Mouse (Mus musculus): ENCODE results near the gene Ccdc12.

Gene Ccdc12

DNA sequence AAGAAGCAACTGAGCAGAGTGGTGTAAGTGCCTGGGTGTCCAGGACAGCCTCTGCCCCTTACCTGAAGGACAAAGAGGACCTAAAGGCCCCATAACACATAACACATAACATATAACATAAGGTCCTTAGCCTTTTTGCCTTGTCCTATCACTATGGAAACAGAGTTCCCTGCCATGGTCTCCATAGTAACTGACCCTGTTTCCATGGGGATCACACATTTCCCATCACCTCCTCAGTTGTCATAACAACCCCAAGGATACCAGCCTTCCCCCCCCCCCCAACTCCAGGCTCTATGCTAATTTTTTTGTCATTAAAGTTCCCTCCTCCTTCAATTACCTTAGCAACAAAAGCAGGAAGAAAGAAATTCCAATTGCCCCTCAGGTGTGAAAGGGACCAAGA is 6.5 kb upstream of the Ccdc12 start:
- DNase-seq = no peak

DNA sequence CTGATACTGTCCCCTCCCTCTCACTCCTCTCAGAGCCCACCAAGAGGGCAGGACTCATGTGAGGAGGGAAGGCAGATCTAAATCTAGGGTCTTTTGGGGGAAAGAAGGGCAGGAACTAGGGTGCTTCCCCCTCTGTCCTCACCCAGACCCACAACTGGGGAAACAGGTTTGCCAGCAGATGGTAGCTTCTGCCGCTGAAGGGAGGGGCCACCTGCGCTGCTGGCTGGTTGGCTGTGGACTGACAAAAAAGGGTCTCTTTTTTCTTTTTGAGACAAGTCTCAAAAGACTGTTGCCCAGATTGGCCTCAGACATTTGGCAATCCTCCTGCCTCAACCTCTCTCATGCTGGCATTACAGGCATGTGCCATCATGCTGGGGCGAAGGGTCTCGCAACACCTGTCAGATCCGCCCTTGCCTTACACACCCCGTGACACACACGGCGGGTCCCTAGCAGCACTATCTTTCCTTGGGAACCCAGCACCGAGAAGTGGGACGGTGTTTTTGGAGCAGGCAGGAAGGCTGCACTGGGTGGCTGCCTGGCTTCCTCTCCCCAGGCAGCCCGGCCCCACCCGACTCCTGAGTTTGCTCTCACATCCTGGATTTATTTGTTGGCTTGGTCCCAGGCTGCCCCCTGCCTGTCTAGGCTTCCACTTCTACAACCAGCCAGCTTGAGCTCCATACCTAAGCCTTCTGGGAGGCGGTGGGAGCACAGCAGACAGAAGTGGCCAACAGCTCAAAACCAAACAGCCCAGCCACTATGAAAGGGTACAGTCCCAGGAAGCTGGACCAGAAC is 4.2 kb upstream of the Ccdc12 start:
- no peak for DNase-seq

DNA sequence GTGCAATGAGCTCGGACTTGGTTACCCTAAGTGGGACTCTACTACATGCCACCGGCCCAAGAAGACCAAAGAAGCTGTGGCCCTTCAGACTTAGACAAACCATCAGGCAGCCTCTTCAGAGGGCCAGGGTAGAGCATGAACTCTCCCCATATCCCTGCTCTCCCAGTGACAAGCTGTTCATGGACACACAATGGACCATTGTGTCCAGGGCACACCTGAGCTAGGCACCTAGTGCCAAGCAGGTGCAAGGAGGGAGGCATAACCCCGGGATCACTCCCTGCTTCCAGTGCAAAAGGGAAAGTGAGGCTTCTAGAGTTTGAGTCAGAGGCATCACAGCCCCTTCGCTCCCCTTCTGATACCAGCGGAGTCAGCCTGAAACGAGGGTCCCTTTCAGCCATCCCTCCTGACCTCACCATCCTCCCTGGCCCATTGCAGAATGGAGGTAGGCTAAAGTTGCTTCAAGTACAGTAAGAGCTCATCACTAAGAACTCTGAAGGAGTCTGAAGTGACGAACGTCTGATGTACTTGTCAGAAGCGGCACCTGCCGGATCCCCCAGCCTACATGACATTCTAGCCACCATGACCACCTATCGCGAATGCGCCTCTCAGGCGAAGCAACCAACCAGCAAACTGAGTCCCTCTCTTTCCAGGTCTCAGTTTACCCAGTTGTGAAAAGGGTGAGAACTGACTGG is 3.2 kb upstream of the Ccdc12 start:
- no peak for DNase-seq

DNA sequence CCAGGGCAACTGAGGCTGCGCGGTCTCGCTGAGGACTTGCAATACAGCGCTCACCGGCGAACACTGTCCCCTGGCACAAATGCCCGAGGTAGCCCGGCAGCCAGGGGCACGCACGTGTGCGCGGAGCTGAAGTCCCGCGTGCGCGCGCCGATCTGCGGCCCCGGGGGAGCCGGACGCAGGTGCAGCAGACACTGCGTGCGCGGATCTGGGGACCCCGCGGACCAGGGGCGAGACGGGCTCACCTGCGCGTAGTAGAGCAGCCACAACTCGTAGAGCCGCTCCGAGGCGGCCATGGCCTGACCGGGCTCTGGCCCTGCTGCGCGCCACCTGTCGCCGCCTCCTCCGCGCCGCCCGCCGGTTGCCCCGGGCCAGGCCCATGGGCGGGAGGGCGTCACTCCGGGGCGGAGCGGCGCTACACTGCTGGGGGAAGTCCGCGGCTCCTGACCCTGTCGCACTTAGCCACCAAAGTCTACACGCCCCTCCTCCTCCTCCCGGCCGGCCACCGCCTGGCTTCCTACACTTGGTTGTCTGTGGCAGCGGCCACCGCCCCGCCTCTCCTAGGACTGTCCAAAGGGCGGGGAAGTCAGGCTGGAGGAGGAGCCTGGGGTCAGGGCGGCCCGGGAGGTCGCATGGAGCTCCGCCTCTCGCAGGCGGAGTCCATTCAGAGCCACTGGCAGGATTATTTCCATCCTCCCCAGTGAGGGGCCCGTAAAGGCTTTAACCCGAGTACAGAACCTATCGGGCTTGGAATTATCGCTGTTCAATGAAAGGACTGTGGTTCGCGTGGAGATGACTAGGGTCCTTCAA is 2.4 kb upstream of the Ccdc12 start, which contains the start of gene Nbeal2:
Gene Nbeal2, minus strand, starts transcription at position 507 of the 807 bp plus-strand sequence.
- peak; percentile 55 for DNase-seq

DNA sequence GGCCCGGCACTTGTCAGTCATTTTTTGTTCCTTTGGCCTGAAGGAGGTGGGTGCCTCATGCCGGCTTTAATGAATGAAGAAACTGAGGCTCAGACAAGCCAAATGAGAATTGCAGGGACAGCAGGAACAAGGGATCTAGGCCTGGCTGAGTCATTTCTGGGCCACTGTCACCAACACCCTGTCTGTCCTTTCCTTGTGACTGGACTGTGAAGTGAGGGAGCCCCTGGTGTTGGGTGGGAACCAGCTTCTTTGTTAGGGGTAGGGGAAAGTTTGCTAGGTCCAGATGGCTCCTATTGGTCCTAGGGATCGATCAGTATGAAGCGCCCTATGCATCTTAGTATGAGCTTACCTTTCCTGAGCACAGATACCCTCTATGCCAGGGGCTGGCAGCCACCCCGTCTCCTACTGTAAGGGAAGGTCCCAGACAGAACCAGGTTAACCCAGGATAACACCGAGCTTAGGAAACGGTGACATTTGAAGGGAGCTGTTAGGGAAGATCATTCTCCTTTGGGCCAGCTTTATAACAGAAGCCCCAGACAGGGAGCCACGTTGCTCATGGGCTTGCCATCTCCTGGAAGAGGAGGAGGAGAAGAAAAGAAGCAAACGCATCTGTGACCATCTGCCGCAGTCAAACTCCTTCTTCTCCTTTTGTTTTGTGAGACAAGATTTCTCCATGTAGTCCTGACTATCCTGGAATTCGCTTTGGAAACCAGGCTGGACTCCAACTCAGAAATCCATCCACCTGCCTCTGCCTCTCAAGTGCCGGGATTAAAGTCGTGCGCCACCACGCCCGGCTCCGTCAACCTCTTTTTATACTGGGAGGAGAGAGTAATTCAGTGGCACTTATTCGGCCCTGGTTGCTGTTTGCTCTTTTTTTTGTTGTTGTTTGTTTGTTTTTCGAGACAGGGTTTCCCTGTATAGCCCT is 1.3 kb upstream of the Ccdc12 start:
- DNase-seq = no peak

DNA sequence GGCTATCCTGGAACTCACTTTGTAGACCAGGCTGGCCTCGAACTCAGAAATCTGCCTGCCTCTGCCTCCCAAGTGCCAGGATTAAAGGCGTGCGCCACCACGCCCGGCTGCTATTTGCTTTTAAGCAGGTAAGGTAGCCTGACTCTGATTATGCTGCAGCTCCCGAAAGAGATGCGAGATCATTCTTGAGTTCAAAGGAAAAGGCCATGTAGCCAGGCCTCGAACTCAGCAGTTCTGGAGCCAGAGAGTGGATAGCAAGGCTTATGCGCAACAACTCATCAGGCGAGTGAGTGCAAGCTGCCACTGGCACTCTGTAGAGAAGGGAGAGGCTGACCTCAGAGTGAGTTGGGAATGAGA is 674 bp upstream of the Ccdc12 start:
- DNase-seq = no peak

DNA sequence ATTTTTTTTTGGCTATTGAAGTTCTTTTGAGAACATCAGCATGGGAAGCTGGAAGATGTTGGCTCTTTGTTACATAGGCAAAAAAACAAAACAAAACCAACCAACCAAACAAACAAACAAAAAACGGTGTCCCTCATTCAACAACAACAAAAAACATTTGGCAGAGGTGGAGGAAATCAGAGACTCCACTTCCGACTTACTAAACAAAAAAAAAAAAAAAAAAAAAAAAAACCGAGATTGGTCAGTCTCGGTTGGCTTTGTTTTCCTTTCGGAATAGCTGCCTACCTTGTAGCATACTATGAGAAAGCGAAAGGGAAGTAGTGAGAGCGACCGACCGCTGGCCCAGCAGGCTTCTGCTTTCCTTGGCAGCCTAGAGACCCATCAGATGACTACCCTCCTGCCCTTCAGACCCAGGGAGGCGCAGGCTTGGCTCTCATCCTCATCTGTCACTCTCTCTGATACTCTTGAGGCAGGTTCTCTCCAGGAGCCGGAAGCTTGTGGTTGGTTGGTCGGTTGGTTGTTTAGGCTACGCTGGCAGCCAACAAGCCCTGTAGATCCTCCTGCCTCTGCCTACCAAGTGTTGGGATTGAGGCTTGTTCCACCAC is 1.3 kb downstream of the Ccdc12 start:
- no peak for DNase-seq

DNA sequence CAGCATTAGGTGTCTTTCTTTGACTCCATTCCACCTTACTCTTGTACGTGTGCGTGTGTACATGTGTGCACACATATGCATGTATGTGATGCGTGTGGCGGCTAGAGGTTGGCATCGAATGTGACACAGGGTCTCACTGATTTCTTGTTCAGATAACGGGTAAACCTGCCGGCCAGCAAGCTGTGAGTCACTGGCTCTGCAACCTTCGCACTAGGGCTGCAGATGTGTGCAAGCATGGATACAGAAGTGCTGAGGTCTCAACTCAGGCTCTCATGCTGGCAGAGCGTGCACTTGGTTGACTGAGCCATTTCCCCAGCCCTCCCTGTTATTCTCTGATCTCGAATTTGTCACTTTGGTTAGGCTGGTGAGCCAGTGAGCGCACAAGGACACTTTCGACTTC is 3.2 kb downstream of the Ccdc12 start:
- no peak for DNase-seq

DNA sequence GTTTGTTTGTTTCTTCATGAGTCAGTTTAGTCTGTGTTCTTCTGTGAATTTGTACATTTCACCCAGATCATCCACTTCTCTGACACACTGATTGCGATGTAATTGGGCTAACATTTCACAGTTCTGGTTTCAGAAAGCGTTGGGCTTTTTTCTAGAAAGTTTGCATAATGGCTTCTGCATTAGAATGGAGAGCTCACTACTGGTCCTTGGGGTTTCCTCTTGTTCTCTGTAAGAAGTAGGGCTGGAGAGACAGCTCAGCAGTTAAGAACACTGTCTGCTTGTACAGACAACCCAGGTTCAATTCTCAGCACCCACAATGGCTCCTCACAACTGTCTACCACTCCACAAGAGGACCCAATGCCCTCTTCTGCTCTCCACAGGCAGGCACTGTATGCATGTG is 3.9 kb downstream of the Ccdc12 start:
- no peak for DNase-seq

DNA sequence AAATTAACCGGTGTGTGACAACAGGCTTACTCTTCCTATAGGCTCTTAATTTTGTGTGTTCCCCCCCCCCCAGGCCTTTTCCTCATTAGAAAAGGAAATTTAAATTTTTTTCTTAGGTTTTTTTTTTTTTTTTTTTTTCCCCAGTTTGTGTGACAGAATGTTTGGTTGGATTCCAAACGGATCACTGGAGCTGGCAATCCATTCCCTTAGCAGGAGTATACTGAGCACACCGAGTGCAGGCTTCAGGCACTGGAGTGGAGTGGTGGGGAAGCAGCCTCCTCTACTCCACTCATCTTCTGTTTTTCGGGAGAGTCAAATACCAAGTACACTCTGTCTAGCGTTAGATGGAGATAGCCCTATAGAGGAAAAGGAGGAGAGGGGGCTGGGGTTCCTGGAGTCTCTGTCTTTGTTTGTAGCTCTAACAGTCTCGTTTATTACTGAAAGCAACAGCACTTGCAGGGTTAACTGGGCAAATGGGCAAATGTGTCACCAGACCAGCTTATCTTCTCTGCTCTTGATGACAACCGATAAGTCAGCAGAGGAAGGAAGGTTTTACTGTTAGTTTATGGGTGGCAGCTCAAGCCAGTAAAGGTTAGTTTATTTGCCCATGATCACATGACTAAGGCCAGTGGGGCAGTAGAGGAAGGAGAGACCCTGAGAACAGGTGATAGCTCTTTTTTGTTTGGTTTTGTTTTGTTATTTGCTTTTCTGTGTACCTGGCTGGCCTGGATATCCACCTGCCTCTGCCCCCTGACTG is 4.7 kb downstream of the Ccdc12 start:
- DNase-seq = no peak

DNA sequence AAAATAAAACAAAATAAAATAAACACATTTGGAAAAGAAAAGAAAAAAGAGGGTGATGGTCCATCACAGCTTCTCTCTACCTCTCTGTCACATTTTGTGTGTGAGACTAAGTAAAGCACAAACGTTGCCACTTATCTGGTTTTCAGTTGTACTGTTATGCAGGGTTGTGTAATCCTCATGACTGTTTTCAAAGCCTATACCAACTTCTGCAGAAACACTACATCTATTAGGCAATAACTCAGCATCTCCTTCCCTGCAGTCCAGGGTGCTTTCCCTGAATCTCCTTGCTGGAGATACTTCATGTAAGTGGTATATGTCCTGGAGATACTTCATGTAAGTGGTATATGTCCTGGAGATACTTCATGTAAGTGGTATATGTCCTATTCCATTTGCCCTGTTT is 6.5 kb downstream of the Ccdc12 start:
- no peak for DNase-seq

DNA sequence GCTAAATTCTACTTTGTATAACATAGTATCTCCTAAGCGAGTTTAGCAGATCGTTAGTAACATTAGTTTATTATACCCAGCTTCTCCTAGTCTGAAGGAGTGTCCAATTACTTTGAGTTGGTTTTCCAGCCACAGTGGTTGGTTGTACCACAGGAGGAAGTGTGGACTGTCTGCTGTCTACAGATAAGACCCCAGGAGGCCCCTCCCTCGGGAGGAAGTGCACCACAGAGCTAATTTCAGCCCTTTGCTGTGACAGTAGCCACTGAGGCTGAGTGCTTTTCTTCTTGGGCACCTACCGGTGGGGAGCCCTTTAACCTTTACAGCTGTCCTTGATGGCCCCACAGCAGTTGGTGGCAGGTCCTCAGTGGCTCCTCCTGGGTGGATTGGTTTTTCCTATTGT is 9.6 kb downstream of the Ccdc12 start:
- DNase-seq = no peak

DNA sequence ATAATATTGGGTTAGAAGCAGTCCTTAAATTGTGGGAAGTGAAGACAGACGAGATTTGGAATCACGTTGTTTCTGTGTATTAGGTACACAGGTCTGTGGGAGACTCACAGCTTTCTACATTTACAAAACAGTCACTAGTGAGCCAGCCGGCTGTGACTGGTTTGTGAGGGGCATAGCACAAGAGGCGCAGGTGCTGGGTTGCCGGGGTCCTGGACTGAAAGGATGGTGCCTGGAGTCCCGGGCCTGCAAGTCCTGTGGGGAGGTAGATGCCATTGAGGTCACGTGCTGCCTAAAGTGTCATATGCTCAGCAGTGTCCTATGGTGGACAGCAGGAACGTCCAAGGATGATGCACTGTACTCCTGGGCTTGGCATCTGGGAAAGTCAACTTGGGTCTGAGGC is 10.1 kb downstream of the Ccdc12 start:
- DNase-seq = no peak

DNA sequence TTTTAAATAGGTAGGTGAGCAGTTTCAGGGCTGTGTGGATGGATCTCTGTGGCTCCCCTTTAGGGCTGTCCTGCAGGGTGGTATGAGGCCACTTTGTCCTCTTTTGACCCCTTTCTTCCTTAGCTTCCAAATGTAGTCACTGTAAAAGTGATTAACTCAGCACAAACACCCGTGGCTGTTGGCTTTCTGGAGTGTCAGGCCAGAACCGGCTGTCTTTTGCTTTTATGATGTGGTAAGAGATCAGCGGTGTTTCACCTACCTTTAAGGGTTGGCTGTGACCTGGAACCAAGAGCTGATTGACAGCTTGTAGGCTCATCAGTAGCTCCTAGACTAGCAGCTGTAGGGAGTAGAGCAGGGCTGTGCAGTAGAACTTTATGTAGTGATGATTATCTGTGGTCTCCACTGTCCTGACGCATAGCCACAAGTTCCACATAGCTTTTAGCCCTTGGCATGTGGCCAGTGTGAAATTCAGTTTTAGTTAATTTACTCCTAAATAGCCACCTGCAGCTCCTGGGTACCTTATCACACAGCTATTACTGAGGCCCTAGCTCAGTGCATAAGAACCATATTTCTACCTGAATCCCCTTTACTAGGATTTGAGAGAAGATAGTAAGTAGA is 11.0 kb downstream of the Ccdc12 start:
- DNase-seq = no peak

DNA sequence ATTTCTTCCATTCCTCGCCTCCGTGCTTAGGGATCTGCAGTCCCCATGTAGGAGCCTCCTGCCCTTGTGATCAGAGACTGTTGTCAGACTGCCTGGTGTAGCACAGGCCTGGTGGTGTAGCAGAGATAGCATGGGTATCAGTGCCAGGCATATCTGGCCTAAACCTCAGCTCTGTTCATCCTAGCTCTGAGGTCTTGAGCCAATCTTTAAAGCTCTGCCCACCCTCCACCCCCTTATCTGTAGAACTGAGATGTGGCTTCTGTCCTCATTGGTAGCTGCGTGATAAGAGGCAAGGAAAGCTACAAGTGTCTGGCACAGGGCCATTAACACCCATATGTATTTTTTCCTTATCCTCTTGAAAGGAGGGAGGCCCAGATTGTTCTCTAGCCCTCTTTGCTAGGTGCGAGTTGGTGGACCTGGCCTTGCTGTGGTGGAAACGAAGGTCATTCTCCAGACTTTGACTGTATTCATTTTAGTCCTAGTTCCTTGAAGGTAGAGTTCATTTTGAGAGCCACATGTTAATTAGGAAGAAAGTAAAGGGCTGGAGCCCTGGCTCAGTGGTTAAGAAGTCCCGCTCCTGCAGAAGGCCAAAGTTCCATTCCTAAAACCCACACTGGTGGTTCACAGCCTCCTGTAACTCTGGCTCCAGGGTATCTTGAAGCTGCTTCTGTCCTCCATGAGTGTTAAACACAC is 12.4 kb downstream of the Ccdc12 start:
- DNase-seq = no peak

DNA sequence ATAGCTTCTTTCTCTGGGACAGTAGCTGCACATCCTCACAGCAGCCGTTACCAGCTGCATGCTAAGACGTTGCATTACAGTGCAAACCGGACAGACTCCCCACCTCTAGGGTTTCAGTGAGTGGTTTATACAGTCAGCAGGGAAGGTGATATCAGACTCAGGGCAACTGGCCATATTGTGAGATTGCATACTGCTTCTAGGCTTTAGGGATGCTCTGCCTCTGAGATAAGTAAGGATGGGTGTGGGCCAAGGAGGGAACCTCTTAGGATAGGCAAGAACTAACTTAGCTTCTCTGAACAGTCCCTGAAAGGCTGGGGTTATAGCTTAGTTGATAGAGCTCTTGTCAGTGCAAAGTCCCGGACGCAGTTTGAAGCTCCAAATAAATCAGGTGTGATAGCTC is 13.5 kb downstream of the Ccdc12 start:
- no peak for DNase-seq

DNA sequence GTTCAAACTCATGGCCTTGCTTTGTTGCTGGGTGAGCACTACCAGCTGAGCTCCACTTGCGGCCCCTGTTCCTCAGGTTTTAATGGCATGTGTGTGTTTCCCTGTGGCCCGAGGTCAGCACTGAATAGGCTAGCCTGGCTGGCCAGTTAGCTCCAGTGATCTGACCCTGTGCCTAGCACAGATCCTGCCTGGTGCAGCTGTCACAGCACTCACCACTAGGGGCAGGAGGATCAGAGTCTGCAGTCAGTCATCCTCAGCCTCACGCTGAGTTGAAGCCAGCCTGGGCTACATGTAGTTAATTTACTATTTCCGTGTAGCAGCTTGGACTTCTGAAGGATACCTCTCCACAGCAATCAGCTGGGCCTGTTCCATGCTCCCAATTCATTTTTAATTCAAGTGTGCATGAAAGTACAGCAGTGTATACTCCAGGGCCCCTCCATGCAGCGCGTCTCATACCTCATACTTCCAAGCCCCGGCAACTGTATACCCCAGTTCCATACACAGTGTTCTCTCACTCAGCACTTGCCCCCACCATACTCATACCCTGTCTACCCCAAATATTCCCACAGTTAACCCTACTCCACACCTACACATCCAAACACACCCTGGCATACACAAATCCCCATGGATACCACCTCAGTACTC is 16.3 kb downstream of the Ccdc12 start:
- DNase-seq = no peak

DNA sequence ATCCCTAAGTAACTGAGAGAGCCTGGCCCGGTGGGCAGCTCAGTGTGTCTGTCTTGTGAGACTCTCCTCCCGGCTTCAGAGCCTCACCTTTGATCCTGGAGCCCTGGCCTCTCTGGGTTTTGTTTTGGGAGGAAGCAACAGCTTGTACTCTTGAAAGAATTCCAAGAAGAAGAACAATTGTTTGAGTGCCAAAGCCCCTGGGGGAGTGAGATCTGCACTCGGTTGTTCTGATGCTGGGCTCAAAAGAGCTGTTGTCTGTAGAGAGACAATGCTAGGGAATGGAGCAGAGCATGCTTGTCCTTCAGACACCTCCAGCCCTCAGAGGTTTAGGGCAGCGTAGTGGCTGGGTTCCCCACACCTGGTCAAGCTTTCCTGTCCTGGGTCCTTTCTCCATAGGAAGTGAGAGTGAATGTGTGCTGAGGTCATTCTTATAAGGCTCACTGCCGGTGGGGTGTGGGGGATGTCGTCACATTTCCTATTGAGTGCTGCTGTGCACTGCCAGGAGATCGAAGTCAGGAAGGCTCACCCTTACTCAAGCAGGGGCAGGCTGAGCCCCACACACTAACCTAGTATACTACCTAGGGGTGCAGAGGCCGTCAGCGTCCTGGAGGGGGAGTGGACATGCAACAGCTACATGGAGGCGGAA is 16.9 kb downstream of the Ccdc12 start:
- DNase-seq = no peak

DNA sequence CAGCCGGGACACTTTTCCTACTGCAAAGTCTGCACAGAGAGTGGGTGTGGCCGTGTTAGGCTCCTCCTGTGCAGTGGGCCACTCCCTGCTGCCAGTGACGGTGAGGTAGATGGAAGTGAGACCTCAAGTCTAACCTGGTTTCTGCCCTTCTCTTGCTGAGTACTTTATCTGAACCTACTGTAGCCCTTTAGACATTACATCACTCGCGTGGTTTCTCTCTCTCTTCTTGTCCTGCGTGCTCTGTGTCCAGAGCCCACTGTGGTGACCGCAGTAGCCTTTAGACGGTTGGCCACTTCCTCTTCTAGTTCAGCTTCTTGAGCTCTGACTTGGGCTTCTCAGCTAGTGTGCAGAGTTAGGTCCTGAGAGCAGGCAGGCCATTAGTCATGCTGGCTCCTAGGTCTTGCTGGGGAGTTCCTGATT is 20.2 kb downstream of the Ccdc12 start:
- DNase-seq = no peak
